Mouse (Mus musculus): ENCODE data around the gene Zdhhc18.

DNA sequence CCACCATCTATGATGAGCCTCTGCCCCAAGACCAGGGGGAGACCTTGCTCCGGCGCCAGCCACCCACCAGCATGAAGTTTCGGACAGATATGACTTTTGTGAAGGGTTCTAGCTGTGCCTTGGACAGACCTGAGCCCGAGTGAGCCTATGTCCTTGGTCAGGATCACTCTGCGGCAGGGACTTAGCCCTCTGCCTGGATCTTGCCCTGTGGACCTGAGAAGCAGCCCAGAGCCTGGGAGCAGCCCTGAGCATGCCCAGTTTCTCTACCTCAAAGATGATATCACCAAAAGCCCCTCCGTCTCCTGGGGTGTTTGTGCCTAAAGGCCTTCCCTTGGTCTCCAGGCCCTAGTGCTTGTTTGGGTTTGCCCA lies 66.3 kb downstream of the Zdhhc18 start:
- TF ChIP-seq POLR2A (IDR thresholded peaks at IDR 0.05; ENCODE audit: control insufficient read depth in 1 of 2, insufficient read depth in 1 of 2, low read depth in 1 of 2, low read length in 2 of 2, poor library complexity in 1 of 2), result no peak
- TF ChIP-seq USF1 (IDR thresholded peaks at IDR 0.05; ENCODE audit: low read depth, low read length), result no peak
- no peak for TF ChIP-seq ELF1 (IDR thresholded peaks at IDR 0.05; ENCODE audit: low read depth, low read length)
- TF ChIP-seq HCFC1 (IDR thresholded peaks at IDR 0.05; ENCODE audit: low read depth, low read length), result no peak
- no peak for TF ChIP-seq POLR2AphosphoS5 (IDR thresholded peaks at IDR 0.05; ENCODE audit: borderline replicate concordance, low read depth, low read length)
- TF ChIP-seq CHD1 (IDR thresholded peaks at IDR 0.05; ENCODE audit: low read depth, low read length), result no peak
- no peak for TF ChIP-seq E2F4 (IDR thresholded peaks at IDR 0.05; ENCODE audit: borderline replicate concordance, low read depth, low read length)
- TF ChIP-seq BHLHE40 (IDR thresholded peaks at IDR 0.05; ENCODE audit: borderline replicate concordance, low read depth, low read length), result no peak
- no peak for TF ChIP-seq CTCF (IDR thresholded peaks at IDR 0.05 in 2 of 3, conservative IDR thresholded peaks at IDR 0.05 in 1 of 3; ENCODE audit: control insufficient read depth in 1 of 3, insufficient read depth in 1 of 3, low read depth in 2 of 3, low read length in 3 of 3, poor library complexity in 1 of 3, severe bottlenecking in 1 of 3)
- TF ChIP-seq MAFK (IDR thresholded peaks at IDR 0.05; ENCODE audit: borderline replicate concordance, low read depth, low read length), result no peak
- TF ChIP-seq EP300 (IDR thresholded peaks at IDR 0.05; ENCODE audit: low read depth in 1 of 2, low read length in 2 of 2), result no peak
- no peak for TF ChIP-seq UBTF (IDR thresholded peaks at IDR 0.05; ENCODE audit: borderline replicate concordance, insufficient read depth, low read depth, low read length)
- no peak for TF ChIP-seq SMC3 (IDR thresholded peaks at IDR 0.05; ENCODE audit: low read depth, low read length)
- TF ChIP-seq GABPA (IDR thresholded peaks at IDR 0.05; ENCODE audit: low read depth, low read length), result no peak
